Mouse (Mus musculus) c-Kit-positive CD71-negative TER-119-negative erythroid progenitor cells, embryonic 14.5 days (primary cell): ENCODE data around the gene Twist1.

Source experiments
- DNase-seq: peaks from one replicate; pipeline ENCODE4 v3.0.0-alpha.2; 2013; ENCODE audit warnings: low read depth

Twist1 gene

DNA sequence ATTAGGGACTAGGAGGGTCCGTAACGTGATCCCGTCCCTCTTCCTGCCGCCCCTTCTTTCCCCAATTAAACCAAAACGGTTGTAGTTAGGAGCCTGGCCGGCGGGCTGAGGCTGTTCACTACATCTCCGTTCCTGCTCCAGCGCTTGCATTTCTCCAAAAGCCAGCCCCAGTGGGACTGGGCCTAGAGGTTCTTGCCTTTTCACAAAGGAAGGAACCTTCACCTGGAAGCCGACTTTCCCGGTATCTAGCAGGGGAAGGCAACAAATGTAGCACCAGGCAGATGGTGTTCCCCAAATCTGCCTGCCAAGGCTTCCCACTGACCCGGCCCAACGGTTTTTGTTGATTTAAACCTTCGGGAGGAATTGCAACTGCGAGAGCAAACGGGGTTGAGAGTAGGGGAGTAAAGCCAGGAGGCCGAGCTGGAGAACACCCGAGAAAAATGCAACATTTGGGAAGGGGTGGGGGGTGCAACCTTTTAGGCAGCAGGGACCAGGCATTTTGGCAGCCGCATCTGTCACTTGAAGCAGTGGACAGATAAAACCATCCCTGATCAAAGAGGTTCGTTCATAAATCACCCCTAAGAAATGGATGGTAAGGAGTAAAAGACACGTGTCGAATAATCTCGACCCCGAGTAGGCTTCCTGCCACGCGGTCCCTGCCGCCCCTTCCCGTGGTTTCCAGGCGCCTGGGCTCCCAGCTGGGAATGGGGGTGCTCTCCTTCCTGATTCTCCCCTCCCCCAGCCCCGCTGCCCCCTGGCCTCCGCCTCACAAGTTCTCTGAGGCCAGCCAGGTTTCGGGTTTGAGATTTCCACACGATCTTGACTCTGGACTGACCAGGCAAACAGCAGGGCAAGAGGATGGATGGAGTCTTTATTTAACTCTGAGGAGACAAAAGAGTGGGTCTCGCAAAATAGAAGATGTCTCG is 9.3 kb downstream of the Twist1 start:
- no peak for DNase-seq

DNA sequence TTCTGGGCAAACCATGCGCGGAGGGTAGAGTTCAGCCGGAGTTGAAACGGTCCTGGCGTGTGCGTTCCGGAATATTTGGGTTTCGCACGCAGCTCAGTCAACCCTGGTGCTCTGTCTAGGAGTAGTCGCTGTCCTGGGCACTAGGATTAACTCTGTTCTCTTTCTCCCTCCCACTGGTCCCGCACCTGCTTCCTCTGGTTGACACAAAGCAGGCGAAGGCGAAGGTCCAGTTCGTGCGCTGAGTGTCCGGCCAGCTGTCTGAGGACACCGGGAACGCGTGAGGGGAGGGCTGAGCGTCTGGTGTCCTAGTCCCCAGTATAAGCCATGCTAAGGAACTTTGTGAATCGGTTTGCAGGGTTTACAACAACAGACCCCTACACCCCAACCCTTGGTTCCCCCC is 10.0 kb downstream of the Twist1 start:
- no peak for DNase-seq

DNA sequence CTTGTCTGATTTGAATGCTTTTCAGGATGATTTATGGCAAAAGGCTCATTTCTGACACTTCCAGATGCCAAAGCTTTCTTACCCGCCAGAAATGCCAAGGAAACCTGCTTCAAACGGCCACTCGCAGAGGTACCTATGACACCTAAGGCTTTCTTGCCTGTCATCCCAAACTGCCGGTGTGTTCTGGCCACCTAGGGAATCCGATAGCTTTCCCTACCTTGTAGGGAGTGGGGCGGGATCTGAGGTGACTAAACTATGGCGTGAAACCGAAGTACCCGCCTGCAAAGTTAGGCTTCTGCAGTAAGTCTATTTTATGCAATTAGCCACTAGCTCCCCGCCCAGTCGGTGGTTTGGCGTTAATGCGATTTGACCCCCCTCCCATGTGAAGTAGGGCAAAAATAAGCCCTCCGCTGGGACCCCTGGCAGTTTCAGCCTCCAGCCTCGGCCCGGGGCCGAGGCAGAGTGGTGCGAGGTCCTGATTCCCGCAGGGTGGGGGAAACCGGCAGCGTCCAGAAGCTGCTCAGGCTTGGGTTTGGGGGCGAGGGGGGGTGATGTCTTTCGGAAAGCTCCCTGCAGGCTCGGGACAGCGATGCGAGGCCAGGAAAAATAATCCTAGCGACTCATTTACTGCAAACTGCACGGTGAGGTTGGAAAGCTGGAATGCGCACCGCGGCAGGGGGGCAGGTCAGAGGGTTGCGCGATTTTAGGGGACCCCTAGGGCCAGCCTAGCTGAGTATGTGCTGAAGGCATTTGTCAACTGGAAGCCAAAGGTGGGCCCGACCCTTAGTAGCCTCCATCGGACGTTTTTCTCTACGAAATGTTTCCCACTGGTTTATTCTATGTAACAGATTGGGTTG is 10.8 kb downstream of the Twist1 start:
- DNase-seq: no peak

DNA sequence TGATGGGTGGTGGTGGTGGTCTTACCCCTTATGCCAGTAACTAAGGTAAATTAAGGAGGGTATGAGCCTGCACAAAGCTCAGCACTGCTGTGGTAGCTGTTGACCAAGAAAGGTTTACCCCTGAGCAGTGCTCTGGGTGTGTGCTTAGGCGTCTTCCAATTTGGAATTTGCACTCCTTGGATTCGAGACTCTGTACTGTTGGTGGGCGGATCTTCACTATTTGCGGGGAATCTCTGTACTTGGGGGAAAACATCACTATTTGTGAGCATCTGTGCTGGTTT is 11.4 kb downstream of the Twist1 start:
- DNase-seq: no peak

DNA sequence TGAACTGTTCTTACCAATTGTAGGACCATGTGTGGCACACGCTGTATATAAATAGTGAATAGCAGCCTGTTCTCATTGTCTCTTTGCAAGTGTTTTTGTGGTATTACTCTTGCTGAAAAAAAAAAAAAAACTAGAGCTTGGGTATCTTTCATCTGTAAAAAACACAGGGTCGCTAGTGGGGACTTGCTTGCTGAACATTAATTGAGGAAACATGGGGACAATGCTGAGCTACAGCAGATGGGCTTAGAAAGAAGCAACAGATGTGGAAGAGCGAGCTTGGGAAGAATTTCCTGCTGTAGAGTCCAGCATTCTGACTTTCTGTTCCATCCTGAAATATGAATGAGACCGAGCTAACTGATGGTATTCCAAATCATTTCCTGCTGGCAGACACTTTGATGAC is 22.7 kb downstream of the Twist1 start:
- no peak for DNase-seq

DNA sequence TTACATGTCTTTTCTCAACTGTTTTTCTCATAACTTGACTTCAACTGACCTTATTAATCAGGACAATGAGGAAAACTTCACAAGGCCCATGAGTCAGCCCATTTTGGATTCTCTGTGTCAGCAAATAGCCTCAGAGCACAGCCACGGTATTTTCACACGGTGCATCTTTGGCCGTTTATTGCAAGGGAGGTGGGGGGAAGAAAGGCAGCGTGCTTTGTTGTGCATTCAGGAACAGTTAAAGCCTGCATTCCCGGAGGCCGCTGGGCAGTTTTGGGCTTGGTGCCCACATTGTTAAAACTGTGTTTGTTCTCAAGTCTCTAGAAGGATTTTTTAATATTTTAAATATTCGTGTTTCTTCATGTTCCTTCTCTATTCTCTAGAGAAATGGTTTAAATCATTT is 24.0 kb downstream of the Twist1 start:
- DNase-seq: no peak

DNA sequence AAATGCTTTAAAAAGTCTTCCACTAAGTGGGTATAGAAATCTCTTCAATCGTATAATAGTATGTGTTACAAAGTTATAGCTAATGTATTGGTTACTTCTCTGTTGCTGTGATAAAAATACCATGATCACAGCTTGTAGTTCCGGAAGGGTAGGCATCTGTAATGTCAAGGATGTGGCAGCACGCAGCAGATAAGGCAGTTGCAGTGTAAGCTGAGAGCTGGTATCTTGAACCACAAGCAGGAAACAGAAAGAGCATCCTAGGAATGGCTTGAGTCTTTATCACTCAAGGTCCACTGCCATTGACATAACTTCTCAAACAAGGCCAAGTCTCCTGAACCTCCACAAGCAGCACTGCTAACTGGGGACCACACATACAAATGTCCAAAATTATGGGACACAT is 35.7 kb downstream of the Twist1 start:
- no peak for DNase-seq
